Comparison of ENCODE assay signal across 20 mouse cellular contexts in the genomic region with DNA sequence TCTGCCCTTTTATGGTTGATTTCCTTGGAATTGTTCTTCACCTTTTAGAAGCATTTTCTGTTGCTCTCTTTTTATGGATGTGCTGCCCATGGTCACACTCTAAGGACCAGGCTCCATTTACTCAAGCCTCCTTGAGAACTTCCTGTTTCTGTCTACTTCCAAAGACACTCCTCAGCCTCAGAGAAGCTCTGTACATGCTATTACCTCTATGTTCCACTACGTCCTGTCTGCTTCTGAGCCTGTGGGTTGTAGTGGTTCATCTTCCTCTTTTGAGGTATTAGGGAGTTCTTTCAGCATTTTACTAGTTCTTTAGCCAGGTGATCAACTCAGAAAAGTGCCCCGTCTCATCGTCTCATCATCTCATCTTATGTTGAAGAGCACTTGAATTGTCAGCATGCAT. TPM values are rescaled to one million over a fixed set of nuclear protein-coding genes. Genes with fewer than 3 reads are reported as not detected.
DNase-seq lines count a peak whose midpoint lies in the region; ATAC-seq and TF ChIP-seq lines count a peak whose summit lies in the region.
"Had no signal": no experiment of that assay in that cellular context is flagged by ENCODE, and none has a peak within 500 bp of the region (broad histone marks: within the 10 kb centered on the region; RNA-seq: fewer than 3 reads in every experiment).

No protein-coding gene starts in this region.

- no peak overlapping the region for H3K27ac ChIP-seq in MEL (ENCODE audit: control insufficient read depth, low read depth, low read length)
- H3K27ac ChIP-seq in heart, embryonic 10.5 days: no peak overlapping the region
- H3K27ac ChIP-seq: forebrain, embryonic 10.5 days; forebrain, embryonic 13.5 days; heart, embryonic 13.5 days; hindbrain, embryonic 10.5 days; hindbrain, embryonic 13.5 days; intestine, embryonic 15.5 days had no signal

- H3K9me3 ChIP-seq in MEL (replicated peaks; ENCODE audit: insufficient read depth, low read length): no peaks in the 10 kb centered on the region
- H3K9me3 ChIP-seq in heart, embryonic 10.5 days: no peaks in the 10 kb centered on the region
- H3K9me3 ChIP-seq: forebrain, embryonic 10.5 days; forebrain, embryonic 13.5 days; heart, embryonic 13.5 days; hindbrain, embryonic 10.5 days; hindbrain, embryonic 13.5 days; intestine, embryonic 15.5 days had no signal

- no peak overlapping the region for H3K4me3 ChIP-seq in MEL (ENCODE audit: control insufficient read depth in 1 of 2, insufficient read depth in 1 of 2, low read depth in 2 of 2, low read length in 2 of 2)
- H3K4me3 ChIP-seq in heart, embryonic 10.5 days: no peak overlapping the region
- H3K4me3 ChIP-seq: forebrain, embryonic 10.5 days; forebrain, embryonic 13.5 days; heart, embryonic 13.5 days; hindbrain, embryonic 10.5 days; hindbrain, embryonic 13.5 days; intestine, embryonic 15.5 days had no signal

- peak; percentile 84 to 92 for ATAC-seq in hematopoietic stem cell, adult 5-6 weeks (replicated peaks in 1 of 2; ENCODE audit: insufficient read depth in 1 of 2, low FRiP score in 2 of 2, low TSS enrichment in 1 of 2, low read depth in 1 of 2, poor library complexity in 2 of 2, severe bottlenecking in 2 of 2)

- DNase-seq in 416B (ENCODE audit: low read depth) (peak; percentile 30), MEL (ENCODE audit: low read depth, low spot score) (peak; percentile 21)
- peak; percentile 27 for DNase-seq in splenic B cell, adult 2 months (ENCODE audit: low read depth, low spot score)
- DNase-seq in heart, postnatal 36 days: no peak
- no peak for DNase-seq in kidney, postnatal 14 days
- DNase-seq in heart, embryonic 10.5 days (ENCODE audit: low spot score): no peak
- DNase-seq: adrenal gland, postnatal 14 days; cerebellum, adult 11 months; cerebellum, adult 8-10 months; cerebellum, postnatal 10 days; cerebellum, postnatal 36 days; gastrocnemius, postnatal 10 days; gastrocnemius, postnatal 36 days had no signal

- 79% methylated on average over 3 of the region's 3 CpGs for WGBS in heart, embryonic 10.5 days

- no peak for TF ChIP-seq EP300 in MEL (IDR thresholded peaks at IDR 0.05; ENCODE audit: low read depth in 1 of 2, low read length in 2 of 2)

- no peak for TF ChIP-seq RAD21 in MEL (IDR thresholded peaks at IDR 0.05; ENCODE audit: low read depth, low read length)

- no peak overlapping the region for H3K9ac ChIP-seq in MEL (ENCODE audit: control insufficient read depth, low read depth, low read length, poor library complexity, severe bottlenecking)
- H3K9ac ChIP-seq: forebrain, embryonic 13.5 days; heart, embryonic 13.5 days; hindbrain, embryonic 13.5 days; intestine, embryonic 15.5 days had no signal

- no peak for TF ChIP-seq CTCF in MEL (IDR thresholded peaks at IDR 0.05 in 2 of 3, conservative IDR thresholded peaks at IDR 0.05 in 1 of 3; ENCODE audit: control insufficient read depth in 1 of 3, insufficient read depth in 1 of 3, low read depth in 2 of 3, low read length in 3 of 3, poor library complexity in 1 of 3, severe bottlenecking in 1 of 3)

- H3K27me3 ChIP-seq in MEL (ENCODE audit: control insufficient read depth in 1 of 2, insufficient read depth in 2 of 2, low read length in 2 of 2): no peaks in the 10 kb centered on the region; a peak in 1 of 4 replicates
- H3K27me3 ChIP-seq in splenic B cell, adult 2 months (ENCODE audit: control insufficient read depth, insufficient read depth, low read length, poor library complexity, severe bottlenecking): no peaks in the 10 kb centered on the region
- no peaks in the 10 kb centered on the region for H3K27me3 ChIP-seq in heart, embryonic 10.5 days (ENCODE audit: insufficient read depth, poor library complexity, severe bottlenecking)
- H3K27me3 ChIP-seq: forebrain, embryonic 13.5 days; heart, embryonic 13.5 days; hindbrain, embryonic 13.5 days; intestine, embryonic 15.5 days had no signal

- peaks cover 0 to 2% of the 10 kb centered on the region in 2 experiments; a peak in 2 of 4 replicates for H3K36me3 ChIP-seq in MEL (ENCODE audit: control insufficient read depth in 1 of 2, insufficient read depth in 2 of 2, low read length in 2 of 2)
- no peaks in the 10 kb centered on the region for H3K36me3 ChIP-seq in splenic B cell, adult 2 months (ENCODE audit: control insufficient read depth, insufficient read depth, low read length, poor library complexity, severe bottlenecking)
- H3K36me3 ChIP-seq in heart, embryonic 10.5 days: no peaks in the 10 kb centered on the region
- H3K36me3 ChIP-seq: forebrain, embryonic 10.5 days; heart, embryonic 13.5 days; hindbrain, embryonic 10.5 days; hindbrain, embryonic 13.5 days; intestine, embryonic 15.5 days had no signal

- H3K79me2 ChIP-seq in MEL (ENCODE audit: control insufficient read depth, insufficient read depth, low read length, poor library complexity): no peaks in the 10 kb centered on the region

- no peak for TF ChIP-seq POLR2A in MEL (IDR thresholded peaks at IDR 0.05; ENCODE audit: control insufficient read depth in 1 of 2, insufficient read depth in 1 of 2, low read depth in 1 of 2, low read length in 2 of 2, poor library complexity in 1 of 2)

- no peaks in the 10 kb centered on the region for H3K4me1 ChIP-seq in MEL (ENCODE audit: control insufficient read depth in 1 of 2, insufficient read depth in 2 of 2, low read length in 2 of 2)
- no peaks in the 10 kb centered on the region for H3K4me1 ChIP-seq in heart, embryonic 10.5 days
- H3K4me1 ChIP-seq: forebrain, embryonic 10.5 days; forebrain, embryonic 13.5 days; heart, embryonic 13.5 days; hindbrain, embryonic 10.5 days; hindbrain, embryonic 13.5 days had no signal

- intact Hi-C loops in heart, postnatal 36 days (cut with DNase I): loop anchor here (2.0 kb wide), 1 partner anchor 127 kb away; a partner anchor contains a TSS

TF ChIP-seq in MEL, 35 proteins besides CTCF, POLR2A, EP300 and RAD21:
- TF ChIP-seq ELF1 (IDR thresholded peaks at IDR 0.05; ENCODE audit: low read depth, low read length) (no peak), MEF2A (IDR thresholded peaks at IDR 0.05; ENCODE audit: extremely low read depth, insufficient replicate concordance, low read depth, low read length, poor library complexity, severe bottlenecking) (no peak), SIN3A (IDR thresholded peaks at IDR 0.05; ENCODE audit: low read length) (no peak), USF2 (IDR thresholded peaks at IDR 0.05; ENCODE audit: borderline replicate concordance in 1 of 2, insufficient read depth in 1 of 2, low read depth in 1 of 2, low read length in 2 of 2) (no peak), MYC (IDR thresholded peaks at IDR 0.05; ENCODE audit: low read depth, low read length) (no peak), KAT2A (conservative IDR thresholded peaks at IDR 0.05; ENCODE audit: low read depth, low read length) (no peak), TBP (IDR thresholded peaks at IDR 0.05; ENCODE audit: low read depth, low read length) (no peak), NELFE (IDR thresholded peaks at IDR 0.05; ENCODE audit: low read depth, low read length) (no peak), POLR2AphosphoS2 (IDR thresholded peaks at IDR 0.05; ENCODE audit: low read length) (no peak), BHLHE40 (IDR thresholded peaks at IDR 0.05; ENCODE audit: borderline replicate concordance, low read depth, low read length) (no peak), TAL1 (IDR thresholded peaks at IDR 0.05; ENCODE audit: low read length) (no peak), TCF12 (IDR thresholded peaks at IDR 0.05; ENCODE audit: low read depth, low read length) (no peak), UBTF (IDR thresholded peaks at IDR 0.05; ENCODE audit: borderline replicate concordance, insufficient read depth, low read depth, low read length) (no peak), RCOR1 (IDR thresholded peaks at IDR 0.05; ENCODE audit: low read depth, low read length) (no peak), HCFC1 (IDR thresholded peaks at IDR 0.05; ENCODE audit: low read depth, low read length) (no peak), MAZ (IDR thresholded peaks at IDR 0.05; ENCODE audit: low read depth, low read length) (no peak), ZKSCAN1 (IDR thresholded peaks at IDR 0.05; ENCODE audit: low read depth, low read length) (no peak)
TF ChIP-seq in MEL: peak in this region for 0.

RNA-seq across cellular contexts. Expression of a gene that starts 31.3 kb away (rescaled TPM):
- total RNA-seq in MEL (2012; rRNA removed): 575 and 609 TPM in 2 replicates
- polyA plus RNA-seq in MEL (2012; ENCODE audit: insufficient read depth in 1 of 2, insufficient read length in 2 of 2, low read depth in 1 of 2, low replicate concordance in 2 of 2, missing spikeins in 1 of 2): 1,000 to 10,000 TPM in 1 of 2 experiments, 100 to 1,000 TPM in 1; 105 to 1,042 TPM
- 303 and 379 TPM in 2 replicates for total RNA-seq in hematopoietic stem cell, adult 5-6 weeks (2017)
- 100 to 1,000 TPM; 242 to 252 TPM for total RNA-seq in heart, postnatal 36 days (2021)
- 37.6 and 48.9 TPM in 2 replicates for polyA plus RNA-seq in heart, embryonic 10.5 days (2016; fragmentation: Nextera tagmentation; extraction: Ambion mirVana)

Comparison
In these comparisons a context has a peak if more than half of its experiments do, and no peak if none do; other contexts are left out.
1. DNase-seq: peak in 416B (single experiment), MEL (single experiment) and splenic B cell, adult 2 months (single experiment); none in heart, postnatal 36 days (0 of 2), kidney, postnatal 14 days (single experiment) and heart, embryonic 10.5 days (single experiment).